Mouse (Mus musculus) spleen, postnatal 36 days (tissue): ENCODE data around the gene Zfp704.
"Not testable (repeated sequence)": the region's sequence is repeated elsewhere in the genome, so short reads cannot be mapped to it uniquely, and the experiment has no call there.

Source experiments
- DNase-seq, 2 experiments: peaks; one replicate each; pipeline ENCODE4 v3.0.0; 2022; ENCODE audit warnings: low spot score in 2 of 2, mixed read lengths in 1 of 2

Zfp704 gene

DNA sequence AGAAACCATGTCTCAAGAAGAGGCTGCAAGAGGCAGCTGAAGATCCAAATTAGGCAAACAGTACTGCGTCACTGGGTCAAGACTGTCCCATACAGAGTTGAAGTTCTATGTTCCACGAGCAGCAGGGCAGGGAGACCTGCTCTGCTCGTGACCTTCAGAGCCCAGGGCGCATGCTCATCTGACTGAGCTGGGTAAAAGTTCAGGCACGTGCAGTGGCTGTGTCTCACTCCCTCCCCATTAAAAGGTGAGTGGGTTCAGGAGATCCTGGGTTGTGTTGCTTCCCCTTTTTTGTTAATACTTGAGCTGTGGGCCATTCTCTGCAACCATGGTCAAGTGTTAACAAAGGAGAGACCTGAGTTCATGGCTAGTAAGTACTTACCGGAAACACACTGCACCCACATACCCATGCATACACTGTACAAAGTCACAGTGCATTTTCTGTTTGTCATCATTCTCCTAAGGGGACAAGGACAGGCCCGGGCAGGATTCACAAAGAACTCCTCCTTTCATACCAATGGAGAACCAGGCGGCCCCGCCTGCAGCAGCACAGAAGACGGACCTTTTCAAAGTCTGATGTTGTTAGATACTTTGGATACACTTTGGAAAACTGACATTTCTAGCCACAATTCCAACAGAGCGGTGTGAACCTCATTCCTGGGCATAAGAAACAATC, 10.0 kb downstream of the Zfp704 start:
- DNase-seq = no peak

DNA sequence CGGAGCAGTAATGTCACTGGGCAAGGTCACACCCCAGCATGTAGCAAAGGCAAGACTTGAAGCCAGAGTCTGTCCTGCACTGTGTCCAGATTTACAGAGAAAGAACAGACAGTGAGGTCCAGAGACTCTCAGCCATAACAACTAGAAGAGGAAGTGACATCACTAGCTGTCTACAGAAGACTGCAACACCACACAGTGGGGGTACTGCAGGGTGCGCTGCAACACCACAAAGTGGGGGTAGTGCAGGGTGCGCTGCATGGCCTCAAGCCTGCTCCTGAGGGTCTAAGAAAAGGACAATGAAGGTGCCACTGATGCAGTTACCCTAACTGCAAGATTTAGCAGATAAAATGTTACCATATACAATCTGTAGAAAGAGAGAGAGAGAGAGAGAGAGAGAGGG, 11.8 kb downstream of the Zfp704 start:
- no peak for DNase-seq

DNA sequence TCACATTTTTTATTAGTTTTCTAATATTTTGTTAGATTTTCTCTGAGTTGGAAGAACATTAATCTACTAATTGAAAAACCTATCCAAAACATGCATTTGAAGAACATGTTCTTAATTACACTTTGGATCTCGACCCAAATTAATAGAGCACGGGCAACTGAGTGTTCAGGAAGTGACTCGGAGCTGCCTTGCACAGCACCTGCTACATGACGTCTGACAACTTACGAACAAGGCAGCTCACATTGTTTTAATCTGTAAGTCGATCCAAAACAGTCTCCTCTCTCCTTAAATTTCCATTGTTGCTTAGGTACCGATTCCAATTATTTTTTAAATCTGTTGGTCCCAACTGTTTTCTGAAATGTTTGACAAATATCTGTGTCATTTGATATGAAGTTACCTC, 15.4 kb downstream of the Zfp704 start:
- DNase-seq = no peak

DNA sequence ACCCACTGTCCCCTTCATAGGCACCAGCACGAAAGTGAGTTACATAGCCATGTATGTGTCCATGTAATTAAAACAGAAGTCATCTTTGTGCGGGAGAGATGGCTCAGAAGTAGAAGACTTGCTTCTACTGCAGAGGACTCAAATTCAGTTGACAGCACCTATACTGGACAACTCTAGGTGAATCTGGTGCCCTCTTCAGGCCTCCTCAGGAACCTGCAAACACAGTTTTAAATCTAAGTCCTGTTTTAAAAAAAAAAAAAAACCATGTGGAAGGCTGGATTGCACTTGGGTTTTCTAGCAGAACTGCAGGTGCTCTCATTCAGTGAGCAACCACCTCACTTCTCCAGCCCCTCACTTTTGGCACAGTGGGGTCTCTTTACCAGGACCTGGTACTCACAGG, 16.1 kb downstream of the Zfp704 start:
- DNase-seq = no peak

DNA sequence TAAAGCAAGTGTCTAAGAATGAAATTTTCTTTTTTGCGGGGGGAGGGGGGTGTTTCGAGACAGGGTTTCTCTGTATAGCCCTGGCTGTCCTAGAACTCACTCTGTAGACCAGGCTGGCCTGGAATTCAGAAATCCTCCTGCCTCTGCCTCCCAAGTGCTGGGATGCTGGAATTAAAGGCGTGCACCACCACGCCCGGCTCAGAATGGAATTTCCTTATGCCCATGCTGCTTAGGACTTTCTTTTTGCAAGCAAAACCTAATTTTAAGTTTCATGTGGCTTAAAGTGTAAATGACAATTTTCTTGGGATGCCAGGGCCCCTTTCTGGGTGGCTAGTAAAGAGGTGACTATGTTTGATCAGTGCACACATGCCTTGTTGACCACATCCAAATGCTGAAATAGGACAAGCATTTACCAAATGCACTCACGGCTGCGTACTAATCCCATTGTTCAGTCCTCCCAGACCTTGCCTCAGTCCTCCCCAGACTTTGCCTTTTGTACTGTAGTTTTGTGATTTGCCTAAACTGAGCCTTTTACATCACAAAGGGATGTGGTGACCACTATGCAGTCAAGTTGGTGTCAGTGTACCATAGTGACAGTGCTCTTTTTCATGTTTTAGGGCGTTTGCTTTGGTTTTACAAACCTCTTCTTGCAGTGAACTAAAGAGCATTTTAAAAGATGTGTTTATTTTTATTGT, 18.3 kb downstream of the Zfp704 start:
- no peak for DNase-seq

DNA sequence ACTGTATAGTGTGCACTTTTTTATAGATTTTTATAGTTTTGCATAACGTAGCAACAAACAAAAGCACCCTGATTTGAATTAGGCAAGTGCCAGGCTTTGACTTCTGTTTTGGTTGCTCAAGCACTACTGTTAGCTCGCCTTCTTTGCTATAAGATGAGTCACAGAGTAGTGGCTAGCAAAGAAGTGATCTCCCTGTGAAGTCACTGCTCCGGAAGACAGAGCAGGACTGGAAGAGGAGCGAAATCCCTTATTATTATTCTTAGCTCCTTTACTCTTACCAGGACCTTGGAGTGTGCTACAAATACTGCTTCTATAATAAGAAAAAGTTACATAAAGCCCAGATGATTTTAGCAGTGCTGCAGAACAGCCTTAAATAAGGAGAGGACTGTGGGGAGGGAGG, 21.2 kb downstream of the Zfp704 start:
- DNase-seq = no peak

DNA sequence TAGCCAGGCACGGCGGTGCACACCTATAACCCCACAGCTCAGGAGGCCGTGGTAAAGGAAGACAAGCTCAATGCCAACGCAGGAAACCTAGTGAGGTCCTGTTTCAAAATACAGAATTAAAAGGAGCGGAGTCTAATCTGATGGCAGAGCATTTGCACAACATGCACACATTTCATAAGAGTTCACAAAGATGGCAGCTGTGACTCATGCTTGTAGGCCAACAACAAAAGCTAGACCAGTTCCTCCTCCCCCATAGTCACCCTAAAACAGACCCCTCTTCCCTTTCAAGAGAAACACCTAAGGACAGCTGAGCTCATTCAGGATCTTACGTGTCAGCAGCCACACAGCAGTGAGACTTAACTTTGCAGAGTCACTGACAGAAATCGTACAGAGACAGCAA, 22.6 kb downstream of the Zfp704 start:
- no peak for DNase-seq

DNA sequence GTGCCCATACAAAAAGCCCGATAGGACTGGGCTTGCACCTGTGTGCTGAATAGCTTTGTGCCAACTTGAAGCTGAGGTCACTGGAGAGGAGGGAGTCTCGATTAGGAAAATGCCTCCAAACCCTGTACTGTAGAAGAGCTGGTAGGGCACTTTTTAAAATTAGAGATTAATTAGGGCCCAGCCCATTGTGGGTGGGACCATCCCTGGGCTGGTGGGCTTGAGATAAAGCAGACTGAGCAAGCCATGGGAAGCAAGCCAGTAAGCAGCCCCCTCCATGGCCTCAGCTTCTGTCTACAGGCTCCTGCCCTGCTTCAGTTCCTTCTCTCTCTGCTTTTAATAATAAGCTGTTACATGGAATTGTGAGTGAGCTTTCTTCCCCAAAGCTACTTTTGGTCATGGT, 26.4 kb downstream of the Zfp704 start:
- DNase-seq = no peak

DNA sequence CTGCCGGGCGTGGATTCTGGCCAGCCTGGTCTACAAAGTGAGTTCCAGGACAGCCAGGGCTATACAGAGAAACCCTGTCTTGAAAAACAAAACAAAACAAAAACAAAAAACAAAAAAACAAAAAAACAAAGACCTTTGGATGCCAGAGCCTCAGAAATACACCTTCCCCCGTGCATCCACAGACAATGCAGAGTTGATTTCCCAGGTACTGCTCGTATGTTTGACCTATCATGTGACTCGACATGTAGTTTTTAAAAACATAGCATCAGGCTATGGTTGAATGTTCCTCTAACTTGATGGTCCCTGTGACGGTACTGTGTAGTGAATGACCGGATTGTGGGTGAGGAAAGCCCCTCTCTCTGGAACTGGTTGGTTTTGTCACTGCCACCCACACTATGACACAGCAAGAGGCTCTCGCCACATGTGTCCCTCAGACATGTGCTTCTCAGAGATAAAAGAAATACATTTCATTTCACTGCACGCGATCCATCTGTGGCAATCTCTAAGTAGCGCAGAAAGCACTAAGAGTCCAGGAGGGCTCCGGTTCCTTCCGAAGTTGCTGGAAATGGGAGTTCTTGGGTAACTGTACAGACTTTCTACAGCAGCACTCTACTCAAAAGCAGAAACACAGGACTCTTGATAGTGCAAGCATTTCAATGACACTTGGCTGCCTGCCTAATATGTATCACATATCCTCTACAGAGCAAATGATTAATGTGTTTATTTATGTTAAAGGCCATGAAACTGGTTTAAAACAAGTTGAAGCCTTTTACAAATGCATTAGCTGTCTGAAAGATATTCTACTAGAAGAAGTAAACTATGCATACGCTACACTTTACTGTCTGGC, 28.7 kb downstream of the Zfp704 start:
- DNase-seq = peak; percentile 14 to 31

DNA sequence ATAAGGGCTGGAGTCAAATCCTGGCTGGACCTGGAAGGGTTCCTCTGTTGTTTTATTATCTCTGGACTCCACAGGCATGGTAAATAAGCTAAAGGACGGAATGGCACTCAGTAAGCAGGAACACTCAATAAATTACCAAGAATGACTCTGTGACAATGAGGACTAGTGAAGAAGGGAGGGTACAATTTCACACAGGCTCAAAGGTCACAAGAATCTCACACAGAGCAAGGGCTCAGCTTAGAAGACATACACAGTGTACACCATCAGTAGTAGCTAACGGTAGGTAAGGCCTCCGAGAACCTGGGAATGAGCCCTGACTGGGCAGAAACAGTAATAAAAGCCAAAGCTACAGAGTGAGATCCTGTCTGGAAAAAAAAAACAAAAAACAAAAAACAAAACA, 29.8 kb downstream of the Zfp704 start:
- DNase-seq = no peak

DNA sequence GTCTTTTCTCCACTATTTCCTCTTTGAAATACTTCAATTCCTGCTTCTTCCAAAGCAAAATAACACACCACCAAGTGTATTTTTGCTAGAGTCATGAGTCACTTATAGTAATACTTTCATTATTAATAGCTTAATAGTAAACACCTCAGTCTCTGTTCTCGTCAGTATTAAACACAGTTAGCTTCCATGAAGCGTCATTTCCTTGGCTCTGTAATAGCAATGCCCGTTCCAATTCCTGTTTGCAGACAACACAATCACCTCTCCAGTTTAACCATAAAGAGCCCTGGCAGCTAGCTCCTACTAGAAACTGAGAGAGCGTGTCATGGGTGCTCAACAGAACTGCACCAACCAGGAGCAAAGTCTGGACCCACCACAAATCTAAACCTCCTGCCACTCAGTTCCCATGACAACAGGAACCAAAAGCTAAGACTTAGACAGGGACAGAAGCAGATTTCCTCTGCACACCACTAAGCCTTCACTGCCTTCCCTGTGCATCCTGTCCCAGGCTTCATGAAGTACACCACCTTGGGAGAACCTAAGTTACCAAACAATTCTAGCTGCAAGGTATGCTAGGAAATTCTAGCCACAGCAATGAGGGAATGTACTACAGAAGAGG, 30.7 kb downstream of the Zfp704 start:
- DNase-seq = no peak

DNA sequence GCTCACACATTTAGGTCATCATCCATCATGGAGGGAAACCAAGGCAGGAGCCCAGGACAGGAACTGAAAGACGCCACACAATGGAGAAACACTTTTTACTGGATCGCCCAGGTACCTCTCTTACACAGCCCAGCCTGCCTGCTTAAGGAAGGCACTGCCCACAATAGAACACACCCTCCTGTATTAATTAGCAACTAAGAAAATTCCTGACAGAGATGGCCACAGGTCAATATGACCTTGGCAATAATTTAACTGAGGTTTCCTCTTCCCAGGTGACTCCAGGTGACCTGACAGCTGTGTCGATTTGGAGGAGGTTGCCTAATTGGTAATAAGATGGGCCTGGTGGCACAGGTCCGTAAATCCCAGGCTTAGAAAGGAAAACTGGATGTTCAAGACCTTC, 33.0 kb downstream of the Zfp704 start:
- DNase-seq = no peak

DNA sequence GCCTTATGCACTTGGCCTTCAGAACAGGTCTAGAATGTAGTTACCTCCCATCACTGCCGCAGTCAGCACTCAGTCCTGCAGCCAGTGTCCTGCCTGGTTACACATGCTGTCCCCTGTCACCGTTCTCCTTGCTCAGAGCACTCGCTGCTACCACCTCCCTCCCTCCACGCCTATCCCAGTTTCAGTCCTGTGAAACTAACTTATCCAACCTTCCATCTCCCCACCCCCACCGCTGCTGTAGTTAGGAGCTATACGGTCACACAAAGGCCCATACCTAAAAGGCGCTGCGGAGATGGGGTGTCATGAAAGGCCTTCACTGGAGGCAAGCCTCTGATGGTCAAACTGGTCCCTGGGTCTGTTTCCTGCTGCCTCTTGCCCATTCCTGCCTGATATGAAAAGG, 35.6 kb downstream of the Zfp704 start:
- no peak for DNase-seq

DNA sequence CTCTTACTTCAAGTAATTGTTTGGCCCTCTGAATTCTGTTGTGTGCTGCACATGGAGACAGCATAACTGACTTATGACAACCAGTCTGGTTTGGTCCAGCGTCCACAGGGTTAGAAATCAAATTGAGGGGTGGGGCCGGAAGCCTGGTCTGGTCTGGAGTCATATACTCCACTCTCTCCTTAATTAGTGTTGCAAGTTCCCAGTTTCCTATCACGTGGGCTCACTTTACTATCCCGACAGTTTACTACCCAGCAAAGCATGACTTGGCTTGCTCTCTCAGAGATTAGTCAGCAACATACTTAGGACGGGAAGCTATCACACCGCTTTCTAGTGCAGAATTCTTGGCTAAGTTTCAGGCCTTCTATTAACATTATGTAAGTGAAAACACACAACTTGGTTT, 36.3 kb downstream of the Zfp704 start:
- peak in 1 of 2 experiments; percentile 26 for DNase-seq

DNA sequence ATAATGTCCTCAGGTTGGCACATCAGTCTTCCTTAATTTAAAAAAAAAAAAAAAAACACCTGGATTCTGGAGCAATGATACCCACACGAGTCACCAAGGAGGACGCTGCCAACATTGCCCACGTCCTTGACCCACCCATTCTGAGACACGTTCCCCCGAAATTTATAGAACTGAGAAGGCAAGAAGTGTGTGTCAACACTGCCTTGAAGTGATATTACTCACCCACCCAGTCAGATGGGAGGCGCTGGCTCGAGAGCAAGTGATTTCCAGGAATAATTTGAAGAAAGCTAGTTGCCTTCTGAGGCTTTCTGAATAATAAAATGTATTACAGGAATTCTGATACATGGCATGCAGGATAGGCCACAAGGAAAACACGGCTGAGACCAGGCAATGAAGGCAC, 37.6 kb downstream of the Zfp704 start:
- no peak for DNase-seq

DNA sequence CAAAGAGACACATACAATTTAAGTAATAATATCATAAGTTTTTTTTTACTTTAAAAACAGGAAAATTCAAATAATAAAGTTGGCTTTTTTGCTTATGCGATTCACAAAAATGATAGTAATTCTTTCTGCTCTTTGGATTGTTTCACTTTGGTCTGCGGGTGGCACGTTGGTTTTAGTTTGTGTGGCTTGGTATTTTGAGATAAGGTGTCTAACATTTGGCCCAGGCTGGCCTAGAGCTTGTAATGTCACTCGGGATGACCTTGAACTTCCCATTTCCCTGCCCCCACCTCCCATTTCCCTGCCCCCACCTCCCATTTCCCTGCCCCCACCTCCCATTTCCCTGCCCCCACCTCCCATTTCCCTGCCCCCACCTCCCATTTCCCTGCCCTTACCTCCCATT, 39.1 kb downstream of the Zfp704 start:
- DNase-seq = no peak

DNA sequence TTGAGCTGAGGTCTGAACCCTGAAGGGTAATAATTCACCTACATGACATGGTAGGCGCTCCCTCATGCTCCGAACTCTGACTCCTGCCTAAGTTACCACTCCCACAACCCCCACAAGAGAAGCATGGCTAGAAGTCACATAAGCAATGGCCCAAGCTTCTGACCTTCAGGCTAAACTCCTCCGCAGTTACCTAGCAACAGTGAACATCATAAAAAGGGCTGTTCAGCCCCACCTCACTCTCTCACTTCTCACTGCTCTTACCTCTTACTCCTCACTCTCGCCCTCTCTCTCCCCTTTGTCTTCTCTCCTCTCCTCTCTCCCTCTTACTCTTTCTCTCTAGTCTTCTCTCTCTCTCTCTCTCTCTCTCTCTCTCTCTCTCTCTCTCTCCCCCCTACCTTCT, 40.2 kb downstream of the Zfp704 start:
- not testable (repeated sequence) for DNase-seq

DNA sequence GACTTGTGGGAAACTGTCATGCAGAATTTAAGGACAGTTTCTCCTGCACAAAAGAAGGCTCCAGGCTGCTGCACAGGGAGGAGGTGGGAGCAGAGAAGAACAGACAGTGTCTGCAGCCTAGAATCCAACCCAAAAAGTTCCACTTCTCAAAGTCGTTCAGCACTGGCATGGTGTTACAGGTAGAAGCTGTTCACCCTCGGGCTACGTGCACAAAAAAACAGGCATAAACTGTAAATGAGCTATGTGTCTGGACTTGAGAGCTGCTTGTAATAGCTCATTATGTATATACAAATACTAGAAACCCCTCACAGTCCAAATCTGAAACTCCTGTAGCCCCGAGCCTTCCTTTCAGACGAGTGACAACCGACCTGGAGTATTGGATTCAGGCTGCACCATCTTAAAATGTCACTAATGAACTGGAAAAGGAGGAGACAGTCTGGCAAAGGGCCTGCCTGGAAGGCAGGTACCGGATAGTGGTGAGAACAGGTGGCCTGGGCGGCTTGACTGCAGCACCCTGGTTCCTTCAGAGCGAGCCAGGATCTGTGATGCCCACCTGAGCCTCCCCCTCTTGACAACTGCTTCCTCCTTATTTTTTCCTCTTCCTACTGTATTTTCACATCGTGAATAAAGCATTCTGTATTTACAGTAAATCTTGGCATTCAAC, 41.2 kb downstream of the Zfp704 start:
- no peak for DNase-seq

DNA sequence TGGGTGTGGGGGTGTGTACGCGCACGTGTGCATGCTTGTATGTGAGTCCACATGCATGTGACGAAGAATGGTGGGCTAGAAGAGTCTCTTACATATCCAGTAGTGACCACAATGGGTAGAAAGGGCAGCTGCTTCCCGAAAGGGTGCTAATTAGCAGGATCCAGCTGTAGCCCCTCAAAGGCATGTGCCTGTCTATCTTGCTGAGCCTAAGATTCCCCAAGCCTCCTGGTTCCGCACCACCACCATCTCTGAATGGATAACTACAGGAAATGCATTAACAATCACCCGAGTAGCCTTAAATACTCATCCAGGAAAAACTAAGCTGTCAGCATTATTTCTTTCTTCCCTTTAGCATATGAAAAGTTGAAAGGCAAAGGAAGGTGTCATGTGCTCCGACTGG, 41.9 kb downstream of the Zfp704 start:
- no peak for DNase-seq

DNA sequence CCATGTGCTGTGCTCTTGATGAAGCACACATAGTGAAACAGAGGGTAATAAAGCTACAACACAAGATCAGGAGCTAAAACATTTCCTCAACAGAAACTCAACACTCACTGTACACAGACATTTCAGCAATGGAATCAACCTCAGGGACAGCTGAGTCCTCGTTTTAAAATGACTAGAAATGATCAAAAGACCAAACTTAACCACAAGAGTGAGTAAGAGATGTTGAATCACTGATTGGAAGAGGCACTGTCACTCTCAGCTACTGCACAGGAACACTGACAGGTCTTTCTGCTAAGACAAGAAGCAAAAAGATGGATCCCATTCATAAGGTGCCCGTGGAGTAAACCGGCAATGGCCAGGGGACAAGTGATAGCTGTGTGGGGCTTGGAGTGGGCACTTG, 43.1 kb downstream of the Zfp704 start:
- DNase-seq = no peak

DNA sequence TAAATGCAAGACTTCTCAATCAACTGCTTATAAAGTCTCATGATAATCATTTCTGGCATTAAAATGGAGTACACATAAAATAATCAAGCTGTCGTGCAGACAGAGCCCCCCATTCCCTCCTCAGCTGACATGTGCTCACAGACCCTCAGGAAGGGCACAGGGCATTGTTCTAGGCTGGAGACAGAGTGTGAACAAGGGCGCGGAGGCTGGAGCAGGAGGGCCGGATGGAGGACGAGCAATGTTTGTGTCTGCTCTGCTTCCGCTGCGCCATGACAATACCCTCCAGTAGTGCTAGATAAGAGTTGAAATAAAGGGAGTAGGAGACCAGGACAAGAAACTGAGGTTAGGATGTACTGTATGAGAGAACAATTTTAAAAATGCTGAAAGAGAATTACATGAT, 46.3 kb downstream of the Zfp704 start:
- no peak for DNase-seq
